Mouse (Mus musculus) embryonic facial prominence, embryonic 12.5 days (tissue): ENCODE data around the gene Gpr45. TPM values are rescaled to one million over a fixed set of nuclear protein-coding genes. Genes with fewer than 3 reads are reported as not detected.
"Not testable (repeated sequence)": the region's sequence is repeated elsewhere in the genome, so short reads cannot be mapped to it uniquely, and the experiment has no call there.

Experiments used
- ATAC-seq: fragments of 200-750 bp; cut with Nextera tagmentation; 2 replicates; pipeline ENCODE4 v1.8.0; 2017; ENCODE audit not compliant: insufficient number of reproducible peaks, insufficient read depth, low FRiP score, low TSS enrichment
- H3K27ac ChIP-seq: fragments of 300-500 bp; sonication (generic); 2 replicates; pipeline ENCODE4 v1.5.1; 2016; ENCODE audit warnings: mild to moderate bottlenecking
- H3K27me3 ChIP-seq: fragments of 300-500 bp; sonication (generic); 2 replicates; pipeline ENCODE4 v1.6.1; 2016; ENCODE audit warnings: mild to moderate bottlenecking, moderate library complexity
- H3K36me3 ChIP-seq: fragments of 300-500 bp; sonication (generic); 2 replicates; pipeline ENCODE4 v1.6.1; 2016; ENCODE audit warnings: mild to moderate bottlenecking
- H3K4me1 ChIP-seq: fragments of 300-500 bp; sonication (generic); 2 replicates; pipeline ENCODE4 v1.6.1; 2016
- H3K4me2 ChIP-seq: fragments of 300-500 bp; sonication (generic); replicated peaks from 2 replicates; pipeline ENCODE4 v1.6.1; 2016; ENCODE audit warnings: mild to moderate bottlenecking, moderate library complexity
- H3K4me3 ChIP-seq: fragments of 300-500 bp; sonication (generic); 2 replicates; pipeline ENCODE4 v1.5.1; 2016; ENCODE audit warnings: mild to moderate bottlenecking
- H3K9ac ChIP-seq: fragments of 300-500 bp; sonication (generic); 2 replicates; pipeline ENCODE4 v1.6.1; 2016; ENCODE audit warnings: mild to moderate bottlenecking, moderate library complexity
- H3K9me3 ChIP-seq: fragments of 300-500 bp; sonication (generic); 2 replicates; pipeline ENCODE4 v1.6.1; 2016; ENCODE audit warnings: mild to moderate bottlenecking, moderate library complexity
- WGBS: fragments of 180-500 bp; shearing (Covaris S2); methylation state at CpG from one replicate; pipeline ENCODE4 v1.1.7; 2016; 5-methylcytosine and 5-hydroxymethylcytosine counted together
- polyA plus RNA-seq: library from polyadenylated mRNA; unstranded; fragments of >200 nt; fragmentation: Nextera tagmentation; extraction: Ambion mirVana; gene quantifications from 2 replicates; pipeline ENCODE4 v1.2.1, GENCODE M21; 2016

Gene Gpr45
- polyA plus RNA-seq, 1 experiment from 2014 or later = 15.5 TPM

GRCm38 (mm10) chr1:42983082-42983771 lies 30.6 kb downstream of the Gpr45 start:
- 80% methylated on average over 8 of the region's 8 CpGs for WGBS
- Histone ChIP-seq H3K4me1 (no peaks in the 10 kb centered on the region), H3K4me2 (no peak overlapping the region), H3K9ac (no peak overlapping the region), H3K27me3 (no peaks in the 10 kb centered on the region), H3K4me3 (no peak overlapping the region), H3K27ac (no peak overlapping the region), H3K36me3 (no peaks in the 10 kb centered on the region), H3K9me3 (no peaks in the 10 kb centered on the region)
- no peak for ATAC-seq

GRCm38 (mm10) chr1:42984119-42984518 lies 31.4 kb downstream of the Gpr45 start:
- no peaks in the 10 kb centered on the region for H3K27me3 ChIP-seq
- H3K9me3 ChIP-seq = no peaks in the 10 kb centered on the region
- ATAC-seq = no peak
- WGBS = 85% methylated on average over 3 of the region's 3 CpGs
- H3K4me1 ChIP-seq = no peaks in the 10 kb centered on the region
- no peak overlapping the region for H3K27ac ChIP-seq
- no peak overlapping the region for H3K9ac ChIP-seq
- no peak overlapping the region for H3K4me2 ChIP-seq
- H3K36me3 ChIP-seq = no peaks in the 10 kb centered on the region
- no peak overlapping the region for H3K4me3 ChIP-seq

- Histone ChIP-seq H3K4me3 (no peak overlapping the region), H3K9me3 (peaks cover 3% of the 10 kb centered on the region; the same call in 1 of the 2 replicates), H3K4me2 (no peak overlapping the region), H3K36me3 (no peaks in the 10 kb centered on the region), H3K27me3 (no peaks in the 10 kb centered on the region), H3K4me1 (no peaks in the 10 kb centered on the region), H3K27ac (no peak overlapping the region), H3K9ac (no peak overlapping the region)
- WGBS = 80% methylated on average over 2 of the region's 2 CpGs
- no peak for ATAC-seq
Measured at GRCm38 (mm10) chr1:42988996-42989395, 36.3 kb downstream of the Gpr45 start.

- Histone ChIP-seq H3K9me3 (no peaks in the 10 kb centered on the region), H3K4me1 (peaks cover 3% of the 10 kb centered on the region; the same call in 1 of the 2 replicates), H3K4me2 (peak overlapping the region; percentile 25), H3K4me3 (no peak overlapping the region), H3K27ac (no peak overlapping the region), H3K27me3 (no peaks in the 10 kb centered on the region), H3K9ac (no peak overlapping the region), H3K36me3 (no peaks in the 10 kb centered on the region)
- WGBS = 43% methylated on average over 13 of the region's 13 CpGs
- no peak for ATAC-seq
Measured at GRCm38 (mm10) chr1:43006051-43006514, 53.4 kb downstream of the Gpr45 start.

- Histone ChIP-seq H3K4me2 (no peak overlapping the region), H3K27ac (no peak overlapping the region), H3K9me3 (no peaks in the 10 kb centered on the region), H3K27me3 (no peaks in the 10 kb centered on the region), H3K4me3 (no peak overlapping the region), H3K4me1 (peaks cover 3% of the 10 kb centered on the region; the same call in 1 of the 2 replicates), H3K36me3 (no peaks in the 10 kb centered on the region), H3K9ac (no peak overlapping the region)
- ATAC-seq = no peak
- 80% methylated on average over 4 of the region's 4 CpGs for WGBS
Measured at GRCm38 (mm10) chr1:43006524-43006923, 53.9 kb downstream of the Gpr45 start.

- no peak overlapping the region for H3K9ac ChIP-seq
- H3K4me2 ChIP-seq = no peak overlapping the region
- peaks cover 3% of the 10 kb centered on the region; the same call in 1 of the 2 replicates for H3K4me1 ChIP-seq
- no peaks in the 10 kb centered on the region for H3K9me3 ChIP-seq
- no peaks in the 10 kb centered on the region for H3K27me3 ChIP-seq
- H3K4me3 ChIP-seq = no peak overlapping the region
- WGBS = 42% methylated on average over 4 of the region's 4 CpGs
- 0 out of 2 replicates have a peak overlapping the region, but pooled peaks have one; percentile 36 for H3K27ac ChIP-seq
- ATAC-seq = no peak
- no peaks in the 10 kb centered on the region for H3K36me3 ChIP-seq
Measured at GRCm38 (mm10) chr1:43010461-43010860, 57.8 kb downstream of the Gpr45 start.

GRCm38 (mm10) chr1:43015153-43015685 lies 62.5 kb downstream of the Gpr45 start:
- H3K4me1 ChIP-seq = peaks cover 12% of the 10 kb centered on the region
- H3K4me3 ChIP-seq, H3K27me3 ChIP-seq, H3K27ac ChIP-seq, H3K4me2 ChIP-seq, H3K9ac ChIP-seq, ATAC-seq, H3K36me3 ChIP-seq, H3K9me3 ChIP-seq: not testable (repeated sequence)
- WGBS = 89% methylated on average over 7 of the region's 7 CpGs

GRCm38 (mm10) chr1:43036014-43036413 lies 83.3 kb downstream of the Gpr45 start:
- no peaks in the 10 kb centered on the region for H3K9me3 ChIP-seq
- no peak overlapping the region for H3K4me3 ChIP-seq
- H3K27ac ChIP-seq = no peak overlapping the region
- H3K4me1 ChIP-seq = no peaks in the 10 kb centered on the region
- H3K27me3 ChIP-seq = no peaks in the 10 kb centered on the region
- 83% methylated on average over 7 of the region's 7 CpGs for WGBS
- H3K9ac ChIP-seq = no peak overlapping the region
- no peak for ATAC-seq
- H3K4me2 ChIP-seq = no peak overlapping the region
- H3K36me3 ChIP-seq = no peaks in the 10 kb centered on the region

- H3K9me3 ChIP-seq = no peaks in the 10 kb centered on the region
- H3K9ac ChIP-seq = no peak overlapping the region
- no peaks in the 10 kb centered on the region for H3K27me3 ChIP-seq
- no peaks in the 10 kb centered on the region for H3K4me1 ChIP-seq
- H3K27ac ChIP-seq = no peak overlapping the region
- H3K4me2 ChIP-seq = no peak overlapping the region
- ATAC-seq = no peak
- 55% methylated on average over 6 of the region's 6 CpGs for WGBS
- no peak overlapping the region for H3K4me3 ChIP-seq
- no peaks in the 10 kb centered on the region for H3K36me3 ChIP-seq
Measured at GRCm38 (mm10) chr1:43042271-43042670, 89.6 kb downstream of the Gpr45 start.

- H3K9ac ChIP-seq = no peak overlapping the region
- no peak overlapping the region for H3K27ac ChIP-seq
- 58% methylated on average over 14 of the region's 14 CpGs for WGBS
- ATAC-seq = no peak
- no peaks in the 10 kb centered on the region for H3K4me1 ChIP-seq
- no peaks in the 10 kb centered on the region for H3K9me3 ChIP-seq
- no peak overlapping the region for H3K4me2 ChIP-seq
- H3K4me3 ChIP-seq = no peak overlapping the region
- H3K36me3 ChIP-seq = peaks cover 14% of the 10 kb centered on the region
- no peaks in the 10 kb centered on the region for H3K27me3 ChIP-seq
Measured at GRCm38 (mm10) chr1:43045204-43045982, 92.7 kb downstream of the Gpr45 start.

- no peaks in the 10 kb centered on the region for H3K4me1 ChIP-seq
- 87% methylated on average over 2 of the region's 2 CpGs for WGBS
- H3K36me3 ChIP-seq = peaks cover 27% of the 10 kb centered on the region
- no peak overlapping the region for H3K4me3 ChIP-seq
- H3K9ac ChIP-seq = no peak overlapping the region
- no peaks in the 10 kb centered on the region for H3K9me3 ChIP-seq
- no peak for ATAC-seq
- no peaks in the 10 kb centered on the region for H3K27me3 ChIP-seq
- H3K27ac ChIP-seq = no peak overlapping the region
- no peak overlapping the region for H3K4me2 ChIP-seq
Measured at GRCm38 (mm10) chr1:43046990-43047389, 94.3 kb downstream of the Gpr45 start.

- no peak overlapping the region for H3K4me3 ChIP-seq
- H3K36me3 ChIP-seq = peaks cover 27% of the 10 kb centered on the region
- 88% methylated on average over 10 of the region's 10 CpGs for WGBS
- no peak for ATAC-seq
- H3K27me3 ChIP-seq = no peaks in the 10 kb centered on the region
- H3K4me2 ChIP-seq = no peak overlapping the region
- no peaks in the 10 kb centered on the region for H3K4me1 ChIP-seq
- no peak overlapping the region for H3K27ac ChIP-seq
- H3K9me3 ChIP-seq = no peaks in the 10 kb centered on the region
- H3K9ac ChIP-seq = no peak overlapping the region
Measured at GRCm38 (mm10) chr1:43047811-43048210, 95.1 kb downstream of the Gpr45 start.
